Mouse (Mus musculus) midbrain, embryonic 10.5 days (tissue): ENCODE results near the gene Ttll7. TPM values are rescaled to one million over a fixed set of nuclear protein-coding genes. Genes with fewer than 3 reads are reported as not detected.

Experiments used
- DNase-seq: peaks from one replicate; pipeline ENCODE4 v3.0.0-alpha.2; 2017; ENCODE audit warnings: low spot score
- H3K27ac ChIP-seq: fragments of 300-500 bp; sonication (generic); replicated peaks from 2 replicates; pipeline ENCODE4 v1.5.1; 2016; ENCODE audit warnings: mild to moderate bottlenecking
- H3K27me3 ChIP-seq: fragments of 300-500 bp; sonication (generic); 2 replicates; pipeline ENCODE4 v1.6.1; 2016; ENCODE audit warnings: low read depth, mild to moderate bottlenecking; ENCODE audit not compliant: poor library complexity, severe bottlenecking
- H3K36me3 ChIP-seq: fragments of 300-500 bp; sonication (generic); 2 replicates; pipeline ENCODE4 v1.6.1; 2016; ENCODE audit warnings: mild to moderate bottlenecking, moderate library complexity
- H3K4me1 ChIP-seq: fragments of 300-500 bp; sonication (generic); 2 replicates; pipeline ENCODE4 v1.6.1; 2016
- H3K4me3 ChIP-seq: fragments of 300-500 bp; sonication (generic); 2 replicates; pipeline ENCODE4 v1.5.1; 2016; ENCODE audit warnings: mild to moderate bottlenecking, moderate library complexity
- H3K9me3 ChIP-seq: fragments of 300-500 bp; sonication (generic); replicated peaks from 2 replicates; pipeline ENCODE4 v1.6.1; 2016; ENCODE audit warnings: mild to moderate bottlenecking
- WGBS: fragments of 180-500 bp; shearing (Covaris S2); methylation state at CpG from one replicate; pipeline ENCODE4 v1.1.7; 2016; 5-methylcytosine and 5-hydroxymethylcytosine counted together
- polyA plus RNA-seq: library from polyadenylated mRNA; unstranded; fragments of >200 nt; fragmentation: Nextera tagmentation; extraction: Ambion mirVana; gene quantifications from 2 replicates; pipeline ENCODE4 v1.2.1, GENCODE M21; 2016

Gene Ttll7
- polyA plus RNA-seq, 1 experiment from 2014 or later, result 3.2 TPM

DNA sequence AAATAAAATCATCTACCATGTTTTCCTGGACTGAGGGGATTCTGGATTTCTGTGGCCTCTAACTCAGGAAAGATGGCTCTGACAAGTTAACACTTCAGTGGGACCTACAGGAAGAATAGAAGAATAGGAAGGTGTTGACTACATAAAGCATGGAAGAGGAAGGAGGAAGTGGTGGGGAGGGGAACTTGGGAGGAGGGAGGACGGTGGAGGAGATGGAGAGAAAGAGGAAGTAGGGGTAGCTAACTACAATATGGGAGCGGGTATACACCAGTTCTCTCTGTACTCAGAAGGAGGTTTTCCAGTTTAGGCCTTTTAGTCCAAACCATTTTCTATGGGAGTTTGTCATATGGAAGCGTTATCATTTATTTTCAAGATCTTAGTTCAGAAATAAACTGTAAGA, 112.2 kb downstream of the Ttll7 start:
- WGBS, result 77% methylated on average over 3 of the region's 3 CpGs
- no peak overlapping the region for H3K27ac ChIP-seq
- no peaks in the 10 kb centered on the region for H3K9me3 ChIP-seq
- peaks cover 10% of the 10 kb centered on the region for H3K4me1 ChIP-seq
- no peak for DNase-seq
- no peak overlapping the region for H3K4me3 ChIP-seq
- no peaks in the 10 kb centered on the region for H3K36me3 ChIP-seq
- no peaks in the 10 kb centered on the region for H3K27me3 ChIP-seq

DNA sequence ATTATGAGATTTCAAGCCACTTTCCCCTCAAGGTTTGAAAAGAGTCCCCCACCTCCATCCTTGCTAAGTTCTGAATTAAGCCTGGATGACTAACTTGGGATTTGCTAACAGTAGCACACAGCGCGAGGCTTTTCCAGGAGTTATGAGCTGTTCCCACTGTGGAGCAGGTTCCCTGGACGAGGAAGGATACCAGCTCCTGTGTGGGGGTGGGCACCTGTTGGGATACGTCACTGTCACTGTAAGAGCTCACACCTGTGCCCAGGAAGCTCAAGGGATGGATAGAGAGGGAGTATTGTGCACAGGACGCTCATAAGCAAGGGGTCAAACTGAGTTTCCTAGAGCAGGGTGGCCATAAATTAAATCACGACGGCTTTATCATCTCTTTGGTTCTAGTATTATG, 115.1 kb downstream of the Ttll7 start:
- DNase-seq, result no peak

DNA sequence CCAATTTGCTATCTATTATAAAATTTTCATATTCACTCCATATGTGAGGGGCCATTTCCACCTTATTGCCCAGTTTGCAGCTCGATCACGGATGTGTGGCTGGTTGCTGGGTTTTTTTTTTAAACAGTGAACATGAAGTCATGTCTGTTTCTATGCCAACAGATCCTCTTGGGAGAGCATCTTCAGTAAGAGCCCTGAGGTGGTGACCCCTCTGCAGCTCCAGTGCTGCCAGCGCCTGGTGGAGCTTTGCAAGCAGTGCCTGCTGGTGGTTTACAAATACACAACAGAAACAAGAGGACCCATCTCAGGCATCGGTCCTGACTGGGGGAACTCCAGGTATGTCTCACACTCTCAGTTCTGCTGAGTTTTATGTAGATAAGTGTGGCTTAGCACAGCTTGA, 115.7 kb downstream of the Ttll7 start:
- Histone ChIP-seq H3K27ac (no peak overlapping the region), H3K9me3 (no peaks in the 10 kb centered on the region), H3K4me1 (peaks cover 10% of the 10 kb centered on the region), H3K36me3 (no peaks in the 10 kb centered on the region), H3K27me3 (no peaks in the 10 kb centered on the region), H3K4me3 (no peak overlapping the region)
- WGBS, result 58% methylated on average over 4 of the region's 4 CpGs
- DNase-seq, result peak; percentile 34

More for the DNA sequence above, 115.1 kb downstream of the Ttll7 start:
- Histone ChIP-seq H3K4me1 (peaks cover 10% of the 10 kb centered on the region), H3K27me3 (no peaks in the 10 kb centered on the region), H3K4me3 (no peak overlapping the region), H3K36me3 (no peaks in the 10 kb centered on the region), H3K27ac (no peak overlapping the region), H3K9me3 (no peaks in the 10 kb centered on the region)
- WGBS, result 85% methylated on average over 7 of the region's 7 CpGs

DNA sequence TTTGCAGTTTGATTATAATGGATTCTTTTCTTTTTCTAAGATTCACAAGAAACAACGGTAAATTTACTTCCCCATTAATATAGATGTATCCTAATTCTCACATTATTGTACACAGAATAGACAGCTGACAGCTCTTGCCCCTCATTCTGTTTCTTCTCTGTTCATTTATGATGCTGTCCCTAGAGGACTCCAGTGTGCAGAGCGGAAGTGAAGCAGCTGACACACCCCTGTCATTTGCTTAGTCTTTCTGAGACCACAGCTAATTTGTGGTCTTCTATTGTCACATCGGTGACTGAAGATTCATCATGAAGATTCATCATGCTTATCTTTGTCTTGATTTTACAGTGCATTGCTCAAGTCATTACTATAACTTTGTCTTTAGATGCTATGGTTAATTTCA, 126.1 kb downstream of the Ttll7 start:
- Histone ChIP-seq H3K27ac (no peak overlapping the region), H3K27me3 (no peaks in the 10 kb centered on the region), H3K36me3 (no peaks in the 10 kb centered on the region), H3K4me3 (no peak overlapping the region), H3K4me1 (no peaks in the 10 kb centered on the region), H3K9me3 (no peaks in the 10 kb centered on the region)
- 91% methylated on average over 3 of the region's 3 CpGs for WGBS
- no peak for DNase-seq

DNA sequence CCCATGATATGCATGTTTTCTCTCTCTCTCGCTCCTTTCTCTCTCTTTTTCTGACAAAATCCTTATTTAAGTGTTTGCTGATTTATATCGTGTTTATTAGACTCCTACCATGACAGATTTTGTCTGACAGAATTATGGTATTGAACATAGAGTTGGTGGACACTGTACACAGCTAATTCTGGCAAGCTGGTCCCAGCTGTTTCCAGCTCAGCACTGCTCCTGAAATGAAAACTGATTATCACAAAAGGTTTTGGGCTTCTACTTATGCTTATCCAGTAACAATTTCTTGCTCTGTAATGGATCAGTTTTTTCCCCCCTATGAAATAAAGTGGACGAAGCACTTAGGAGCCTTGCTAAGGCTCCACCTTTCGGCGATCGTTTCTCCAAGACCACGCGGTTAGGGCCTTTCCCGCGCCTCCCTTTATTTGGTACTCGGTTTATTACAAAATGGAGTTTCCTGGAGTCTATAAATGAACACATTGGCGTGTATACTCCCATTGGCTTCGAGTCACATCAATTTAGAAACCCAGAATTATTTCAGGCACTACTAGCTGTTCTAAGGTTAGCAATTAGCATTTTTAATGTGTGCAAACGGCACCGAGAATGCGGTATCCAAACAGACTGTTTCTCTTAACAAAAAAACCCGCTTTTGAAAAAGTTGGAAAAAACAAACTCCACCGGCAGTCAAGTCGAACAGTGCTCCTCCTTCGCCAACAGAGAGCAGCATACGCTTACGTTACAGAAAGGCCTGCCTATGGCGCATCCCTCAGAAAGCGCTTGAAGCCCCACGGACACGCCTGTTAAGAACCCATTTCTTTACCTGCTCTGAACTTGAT, 141.9 kb downstream of the Ttll7 start:
- Histone ChIP-seq H3K27ac (no peak overlapping the region), H3K27me3 (no peaks in the 10 kb centered on the region; the same call in 1 of the 2 replicates), H3K36me3 (no peaks in the 10 kb centered on the region), H3K9me3 (no peaks in the 10 kb centered on the region), H3K4me3 (no peak overlapping the region), H3K4me1 (no peaks in the 10 kb centered on the region)
- peak; percentile 58 for DNase-seq
- 46% methylated on average over 26 of the region's 26 CpGs for WGBS

DNA sequence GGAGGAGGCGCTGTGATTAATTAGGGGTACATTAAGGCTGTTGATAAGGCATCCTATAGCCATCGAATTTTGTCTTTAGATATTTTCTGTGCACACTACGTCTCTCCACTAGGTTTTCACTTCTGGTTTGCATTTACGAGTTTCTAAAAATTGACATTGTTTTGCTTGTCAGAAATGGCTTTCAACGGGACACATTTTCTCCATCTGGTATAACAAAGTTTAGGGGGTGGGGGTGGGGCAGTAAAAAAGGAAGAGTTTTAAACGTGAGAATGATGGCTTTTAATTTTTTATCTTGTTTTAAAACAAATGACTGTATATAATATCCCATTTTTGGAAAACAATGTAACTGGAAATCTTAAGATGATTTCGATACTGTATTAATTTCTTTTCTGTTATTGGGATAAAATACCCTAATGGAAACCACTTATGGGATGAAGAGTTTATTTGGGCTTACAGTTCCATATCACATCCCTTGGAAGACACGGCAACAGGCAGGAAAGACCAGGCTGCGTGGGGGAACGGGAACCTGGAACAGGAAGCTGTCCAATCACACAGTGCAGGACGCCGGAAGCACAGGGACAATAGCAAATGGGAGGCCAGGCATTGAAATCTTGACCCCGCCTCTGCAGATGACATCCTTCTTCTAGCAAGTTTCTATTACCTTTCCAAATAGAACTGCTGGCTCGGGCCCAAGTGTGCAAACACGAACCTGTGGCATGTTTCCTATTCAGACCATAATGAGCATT, 142.7 kb downstream of the Ttll7 start:
- 78% methylated on average over 15 of the region's 15 CpGs for WGBS
- H3K9me3 ChIP-seq, result no peaks in the 10 kb centered on the region
- H3K4me1 ChIP-seq, result no peaks in the 10 kb centered on the region
- no peak for DNase-seq
- no peaks in the 10 kb centered on the region for H3K36me3 ChIP-seq
- H3K4me3 ChIP-seq, result no peak overlapping the region
- no peaks in the 10 kb centered on the region; the same call in 1 of the 2 replicates for H3K27me3 ChIP-seq
- H3K27ac ChIP-seq, result no peak overlapping the region

DNA sequence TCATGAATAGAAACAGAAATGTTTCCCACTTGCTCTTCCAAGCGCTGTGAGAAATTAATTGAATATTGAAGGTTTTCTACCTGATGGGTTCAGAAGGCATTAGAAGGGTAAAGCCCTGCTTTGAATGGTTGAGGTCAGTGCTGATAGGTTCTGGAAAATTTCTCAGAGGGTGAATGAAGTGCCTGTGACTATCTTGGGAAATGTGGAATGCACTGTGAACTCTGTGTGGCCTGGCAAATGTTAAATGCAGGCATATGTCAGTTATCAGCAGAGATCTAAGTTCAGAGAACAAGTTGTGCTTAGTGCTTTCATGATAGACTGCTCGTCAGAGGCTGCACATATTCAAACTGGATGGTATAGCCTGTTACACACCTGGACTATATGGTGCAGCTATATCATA, 147.0 kb downstream of the Ttll7 start:
- no peak for DNase-seq
- Histone ChIP-seq H3K9me3 (no peaks in the 10 kb centered on the region), H3K27me3 (no peaks in the 10 kb centered on the region), H3K27ac (no peak overlapping the region), H3K4me1 (no peaks in the 10 kb centered on the region), H3K36me3 (no peaks in the 10 kb centered on the region), H3K4me3 (no peak overlapping the region)
- WGBS, result 90% methylated on average over 2 of the region's 2 CpGs

DNA sequence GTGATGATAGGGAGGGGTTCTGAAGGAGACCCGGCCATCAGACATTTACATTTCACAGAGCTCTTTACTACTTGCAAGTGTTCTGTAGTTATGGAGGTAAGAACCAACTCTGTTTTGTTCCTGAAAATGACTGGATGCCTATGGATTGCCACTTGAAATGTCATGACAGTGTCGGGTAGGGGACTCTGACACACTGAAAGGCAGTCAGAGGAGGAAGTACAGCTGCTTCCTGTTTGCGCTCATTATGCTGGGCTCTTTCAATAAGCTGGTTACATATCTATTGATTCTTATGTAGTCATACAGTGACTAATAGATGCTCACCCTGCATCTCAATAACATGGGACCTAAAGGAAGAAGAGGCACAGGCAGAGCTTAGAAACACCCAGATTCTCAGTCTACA, 148.8 kb downstream of the Ttll7 start:
- Histone ChIP-seq H3K4me3 (no peak overlapping the region), H3K9me3 (no peaks in the 10 kb centered on the region), H3K27me3 (no peaks in the 10 kb centered on the region), H3K27ac (no peak overlapping the region), H3K36me3 (no peaks in the 10 kb centered on the region), H3K4me1 (no peaks in the 10 kb centered on the region)
- WGBS, result 91% methylated on average over 3 of the region's 3 CpGs
- no peak for DNase-seq

DNA sequence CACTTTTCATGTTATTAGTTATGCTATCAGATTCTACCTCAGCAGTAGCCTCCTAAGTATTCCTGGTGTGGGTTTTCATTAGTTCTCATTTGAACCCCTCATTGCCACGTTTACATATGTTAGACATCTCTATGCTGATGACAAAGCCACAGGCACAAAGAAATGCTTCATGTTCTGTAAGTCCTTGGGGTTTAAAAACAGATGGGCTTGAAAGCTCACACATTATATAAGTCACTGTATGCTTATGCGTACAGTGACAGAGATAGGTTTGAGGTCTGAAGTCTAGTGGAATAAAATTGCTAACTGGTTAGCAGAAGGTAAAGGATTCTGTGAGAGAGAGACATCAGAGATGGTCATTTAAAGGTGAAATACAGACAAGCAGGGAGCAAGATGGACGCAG, 149.4 kb downstream of the Ttll7 start:
- Histone ChIP-seq H3K27ac (no peak overlapping the region), H3K9me3 (no peaks in the 10 kb centered on the region)

DNA sequence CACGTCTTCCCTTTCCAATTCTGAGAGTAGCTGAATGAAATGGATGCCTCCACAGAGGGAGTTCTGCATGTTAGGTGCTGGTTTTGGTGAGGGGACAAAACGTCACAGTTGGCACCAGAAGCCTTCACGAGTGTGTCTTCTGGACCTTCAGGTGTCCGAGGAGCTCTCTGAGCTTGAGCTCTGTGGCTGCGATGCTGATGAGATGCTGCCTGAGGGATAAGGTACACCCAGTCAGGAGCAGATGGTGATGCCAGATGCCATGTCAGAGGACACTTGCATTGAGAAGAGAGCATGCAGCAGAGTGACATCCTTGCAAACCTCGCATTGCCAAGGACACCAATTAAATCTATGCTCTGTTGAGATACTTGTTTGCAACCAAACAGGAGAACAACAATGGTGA, 164.3 kb downstream of the Ttll7 start:
- Histone ChIP-seq H3K4me1 (no peaks in the 10 kb centered on the region), H3K9me3 (no peaks in the 10 kb centered on the region), H3K4me3 (no peak overlapping the region), H3K27me3 (no peaks in the 10 kb centered on the region), H3K27ac (no peak overlapping the region), H3K36me3 (no peaks in the 10 kb centered on the region)
- WGBS, result 92% methylated on average over 6 of the region's 6 CpGs
- DNase-seq, result no peak

More for the DNA sequence above, 149.4 kb downstream of the Ttll7 start:
- H3K36me3 ChIP-seq, result no peaks in the 10 kb centered on the region
- H3K27me3 ChIP-seq, result no peaks in the 10 kb centered on the region
- H3K4me1 ChIP-seq, result no peaks in the 10 kb centered on the region
- WGBS, result 81% methylated on average over 3 of the region's 3 CpGs
- no peak for DNase-seq
- H3K4me3 ChIP-seq, result no peak overlapping the region

DNA sequence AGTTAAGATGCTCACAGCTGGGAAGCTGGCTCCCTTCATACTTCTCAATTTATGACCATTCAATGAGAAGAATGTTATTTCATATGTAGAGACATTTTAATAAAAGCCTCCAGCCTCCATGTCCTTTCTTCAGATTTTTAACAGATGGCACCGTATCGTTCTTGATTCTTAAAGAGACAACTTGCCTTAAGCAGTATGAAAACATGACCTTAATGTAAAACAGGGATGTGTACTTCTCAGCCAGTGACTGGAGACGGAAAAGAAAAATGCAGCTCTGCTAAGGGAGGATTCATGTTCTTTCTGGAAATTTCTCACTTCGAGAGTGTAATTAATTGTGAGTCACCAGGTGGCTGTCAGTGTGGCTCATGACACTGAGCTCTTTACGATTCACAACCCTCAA, 167.3 kb downstream of the Ttll7 start:
- Histone ChIP-seq H3K27ac (no peak overlapping the region), H3K4me3 (no peak overlapping the region), H3K4me1 (no peaks in the 10 kb centered on the region), H3K9me3 (no peaks in the 10 kb centered on the region), H3K36me3 (no peaks in the 10 kb centered on the region), H3K27me3 (no peaks in the 10 kb centered on the region)
- 86% methylated on average over 5 of the region's 5 CpGs for WGBS
- DNase-seq, result no peak

DNA sequence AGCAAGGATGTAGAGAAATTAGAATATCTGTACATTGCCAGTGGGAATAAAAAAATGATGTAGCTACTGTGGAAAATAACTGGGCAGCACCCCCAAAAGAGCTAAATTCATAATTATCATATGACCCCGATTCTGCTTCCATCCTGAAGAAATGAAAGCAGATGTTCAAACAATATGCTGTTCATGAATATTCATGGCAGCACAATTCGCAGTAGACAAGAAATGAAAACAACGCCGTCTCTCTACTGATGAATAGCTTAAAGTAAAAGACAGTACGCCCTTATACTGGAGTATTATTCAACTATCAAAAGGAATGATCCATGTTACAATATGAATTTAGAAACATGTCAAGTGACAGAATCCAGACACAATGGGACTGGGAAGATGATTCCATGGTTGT, 174.1 kb downstream of the Ttll7 start:
- Histone ChIP-seq H3K4me1 (peaks cover 9% of the 10 kb centered on the region), H3K4me3 (no peak overlapping the region), H3K27ac (no peak overlapping the region), H3K9me3 (no peaks in the 10 kb centered on the region), H3K36me3 (no peaks in the 10 kb centered on the region), H3K27me3 (no peaks in the 10 kb centered on the region)
- WGBS, result 93% methylated on average over 5 of the region's 5 CpGs
- DNase-seq, result no peak

DNA sequence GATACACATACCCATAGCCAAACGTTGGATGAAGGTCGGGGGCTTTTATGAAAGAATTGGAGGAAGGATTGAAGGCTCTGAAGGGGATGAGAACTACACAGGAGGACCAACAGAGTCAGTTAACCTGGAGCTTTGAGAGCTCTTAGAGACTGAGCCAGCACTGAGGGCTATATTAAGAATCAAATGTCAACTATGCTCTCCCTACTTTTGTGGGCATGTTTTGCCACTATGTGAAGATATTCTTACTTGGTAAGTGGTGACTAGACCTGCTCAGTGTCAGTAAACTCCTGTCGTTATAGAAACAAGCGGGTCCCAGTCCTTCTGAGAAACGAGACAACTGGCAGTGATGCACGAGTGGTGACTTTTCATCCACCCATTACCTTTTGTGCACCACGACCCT, 176.2 kb downstream of the Ttll7 start:
- H3K27me3 ChIP-seq, result no peaks in the 10 kb centered on the region
- no peak overlapping the region for H3K27ac ChIP-seq
- peaks cover 9% of the 10 kb centered on the region for H3K4me1 ChIP-seq
- 93% methylated on average over 7 of the region's 7 CpGs for WGBS
- H3K4me3 ChIP-seq, result no peak overlapping the region
- DNase-seq, result no peak
- H3K36me3 ChIP-seq, result no peaks in the 10 kb centered on the region
- no peaks in the 10 kb centered on the region for H3K9me3 ChIP-seq
